Mouse (Mus musculus) kidney, adult 9 months (tissue): ENCODE data around the gene Vangl1.
"Not testable (repeated sequence)": the region's sequence is repeated elsewhere in the genome, so short reads cannot be mapped to it uniquely, and the experiment has no call there.

ENCODE experiments used
- DNase-seq: peaks from one replicate; pipeline ENCODE4 v3.0.0; 2022

The Vangl1 gene

DNA sequence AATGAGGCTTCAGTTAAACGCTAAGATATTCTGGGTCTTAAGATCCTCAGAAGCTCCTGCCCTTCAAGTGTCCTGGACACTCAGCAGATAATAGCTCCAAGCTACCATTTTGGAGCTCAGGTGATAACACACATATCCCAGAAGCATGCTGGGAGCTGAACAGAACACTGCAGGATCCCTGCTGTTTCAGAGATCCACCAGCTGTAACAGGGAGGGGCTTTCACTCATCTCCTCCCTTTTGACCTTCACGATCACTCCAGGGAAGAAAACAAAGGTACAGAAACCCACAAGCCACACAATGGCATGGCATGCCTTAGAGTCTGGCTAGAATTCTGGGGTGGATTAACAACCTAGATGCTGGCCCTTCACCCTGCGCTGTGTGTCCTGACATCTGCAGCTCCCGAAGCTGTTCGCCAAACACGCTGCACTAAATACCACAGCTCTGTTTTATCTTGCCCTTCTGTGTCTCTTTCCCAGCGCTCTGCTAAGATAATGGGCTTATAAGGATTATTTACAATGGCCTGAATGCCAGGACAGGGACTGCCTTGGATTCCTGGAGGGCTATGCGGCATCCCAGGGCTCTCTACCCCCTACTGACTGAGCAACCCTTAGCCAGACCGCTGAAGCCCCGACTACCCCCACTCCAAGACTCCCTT lies 36.8 kb downstream of the Vangl1 start:
- no peak for DNase-seq

GRCm38 (mm10) chr3:102166794-102167193 lies 37.7 kb downstream of the Vangl1 start:
- no peak for DNase-seq

DNA sequence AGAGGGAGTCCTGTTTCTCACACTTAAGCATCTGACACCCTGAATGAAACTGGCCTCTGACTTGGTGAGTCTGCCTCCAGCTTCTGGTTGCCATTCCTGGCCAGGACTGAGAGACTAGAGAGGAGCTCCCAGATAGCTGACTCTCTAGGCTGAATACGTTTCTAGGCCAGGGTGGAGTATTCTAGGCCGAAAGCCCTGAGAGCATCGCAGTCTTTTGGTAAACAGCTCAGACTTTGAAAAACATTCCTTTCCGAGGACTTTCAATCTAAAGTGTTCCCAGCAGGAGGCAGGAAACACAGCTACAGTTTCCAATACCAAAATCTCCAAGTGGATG lies 38.2 kb downstream of the Vangl1 start:
- no peak for DNase-seq

- no peak for DNase-seq
Measured at GRCm38 (mm10) chr3:102165536-102166286, 38.8 kb downstream of the Vangl1 start.

GRCm38 (mm10) chr3:102164911-102165310 lies 39.6 kb downstream of the Vangl1 start:
- no peak for DNase-seq

- not testable (repeated sequence) for DNase-seq
Measured at GRCm38 (mm10) chr3:102163861-102164260, 40.6 kb downstream of the Vangl1 start.

DNA sequence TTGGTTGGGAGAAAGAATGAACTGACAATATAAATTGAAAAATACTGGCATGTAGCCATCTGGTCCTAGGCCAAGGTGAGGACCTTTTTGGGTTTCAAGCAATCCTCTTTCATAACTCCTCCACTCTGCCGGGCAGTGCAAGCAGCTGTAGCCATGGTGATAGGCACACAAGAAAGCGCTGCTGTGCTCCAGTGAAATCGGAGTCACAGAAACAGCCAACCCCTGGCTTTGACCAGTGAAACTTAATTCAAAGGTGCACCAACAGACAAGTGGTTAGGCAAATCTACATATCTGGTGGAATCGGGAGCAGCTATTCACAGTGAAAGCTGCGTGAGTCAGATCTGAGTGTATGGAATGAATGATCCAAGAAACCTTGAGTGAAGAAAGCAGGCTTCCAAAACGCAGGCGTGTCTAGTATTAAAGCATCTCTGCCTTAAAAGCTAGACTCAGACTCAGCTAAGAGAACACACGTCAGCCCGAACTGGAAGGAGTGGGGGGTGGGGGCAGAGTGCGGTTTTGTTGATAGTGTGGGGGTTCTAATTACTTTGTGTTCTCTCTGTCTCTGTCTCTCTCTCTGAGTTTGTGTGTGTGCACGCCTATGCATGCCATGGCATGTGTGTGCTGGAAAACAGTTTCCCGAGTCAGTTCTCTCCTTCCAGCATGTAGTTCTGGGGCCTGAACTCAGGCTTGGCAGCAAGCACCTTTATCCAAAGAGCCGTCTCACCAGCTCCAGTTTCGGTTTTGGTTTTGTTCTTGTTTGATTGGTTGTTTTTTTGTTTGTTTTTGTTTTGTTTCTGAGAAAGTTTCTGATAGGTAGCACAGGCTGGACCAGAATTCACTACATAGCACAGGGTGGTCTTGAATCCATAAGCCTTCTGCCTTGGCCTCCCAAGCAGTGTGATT lies 44.8 kb downstream of the Vangl1 start:
- peak; percentile 35 for DNase-seq

DNA sequence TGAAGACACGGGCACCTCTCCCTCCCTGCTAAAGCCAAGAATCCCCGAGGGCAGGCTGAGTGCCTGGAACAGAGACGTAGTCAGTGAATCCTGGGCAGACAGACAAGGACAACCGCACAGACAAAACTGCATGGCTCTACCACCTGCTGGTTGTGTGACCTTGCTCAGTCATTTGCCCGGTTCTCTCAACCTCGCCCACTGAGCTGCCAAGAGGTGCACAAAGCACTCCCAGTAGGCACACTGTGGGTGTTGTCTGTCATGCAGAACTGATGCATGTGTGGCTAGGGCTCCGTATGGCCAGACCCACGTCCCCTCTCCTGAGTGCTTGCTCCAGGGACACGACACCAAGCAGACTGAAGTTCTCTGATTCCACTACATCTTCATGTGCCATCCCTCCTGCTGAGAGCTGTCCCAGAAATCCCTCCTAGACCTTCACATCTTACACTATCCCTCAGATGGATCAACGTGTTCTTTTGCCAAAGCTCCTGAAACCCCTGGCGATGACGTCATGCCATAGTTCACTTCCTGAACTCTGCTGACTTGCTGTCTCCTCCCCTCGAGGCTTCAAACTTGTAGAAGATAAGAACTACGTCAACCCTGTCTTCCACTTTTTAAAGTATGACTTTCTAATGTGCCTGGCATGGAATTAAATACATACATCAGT lies 45.6 kb downstream of the Vangl1 start:
- DNase-seq: peak; percentile 9

DNA sequence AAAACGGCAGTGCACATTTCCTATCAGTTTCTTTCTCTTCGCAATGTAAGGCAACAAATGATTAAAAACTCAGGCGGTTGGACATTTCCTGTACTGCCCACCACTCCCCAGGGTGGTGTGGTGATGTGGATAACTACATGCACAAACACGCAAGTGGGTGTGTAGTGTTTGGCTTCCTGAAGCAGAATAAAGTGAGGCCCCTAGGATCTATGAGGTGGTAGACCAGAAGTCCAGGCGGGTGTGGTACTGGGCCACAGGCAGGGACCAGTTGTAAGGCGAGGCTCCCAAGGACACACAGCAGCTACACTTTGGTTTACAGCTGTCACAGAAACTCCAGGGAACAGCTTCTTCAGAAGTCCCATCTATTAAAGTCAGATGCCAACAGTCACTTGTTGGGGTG lies 46.8 kb downstream of the Vangl1 start:
- no peak for DNase-seq

DNA sequence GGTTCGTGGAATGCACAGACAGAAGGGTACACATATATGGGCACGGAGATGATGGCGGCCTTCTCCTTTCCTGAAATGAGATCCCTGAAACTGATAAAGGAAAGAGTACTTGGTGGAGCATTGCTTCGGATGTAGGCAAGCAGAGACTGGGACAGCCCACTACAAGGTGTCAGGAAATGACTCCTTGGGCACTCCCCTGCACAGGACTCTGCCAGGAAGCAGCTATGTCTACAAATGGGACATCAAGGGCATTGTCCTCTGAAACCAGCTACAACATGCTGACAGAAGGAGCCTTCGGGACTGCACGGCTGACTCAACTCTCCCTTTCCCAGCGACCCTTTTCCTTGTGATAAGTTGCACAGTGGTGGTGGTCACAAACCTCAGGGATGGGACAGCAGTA lies 47.8 kb downstream of the Vangl1 start:
- no peak for DNase-seq

- DNase-seq: peak; percentile 64
Measured at GRCm38 (mm10) chr3:102154107-102154506, 50.4 kb downstream of the Vangl1 start.

DNA sequence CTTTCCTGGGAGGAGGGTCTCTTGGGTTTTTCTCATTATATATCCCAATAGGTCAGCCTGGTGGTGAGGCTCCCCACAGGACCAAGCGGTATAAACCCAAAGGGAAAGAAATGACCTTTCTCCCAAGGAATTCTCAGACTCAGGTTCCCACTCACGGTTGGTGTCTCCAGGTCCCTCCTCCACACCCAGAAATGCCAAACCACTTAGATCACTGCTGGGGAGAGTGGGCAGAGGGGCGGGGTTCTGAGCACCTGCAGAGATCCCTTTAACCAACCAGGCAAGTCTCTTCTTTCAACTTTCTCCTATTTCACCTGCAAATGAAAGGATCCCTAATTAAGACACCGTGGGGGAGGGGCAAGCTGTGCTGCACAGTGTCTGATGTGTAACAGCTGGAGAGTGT lies 51.6 kb downstream of the Vangl1 start:
- DNase-seq: peak; percentile 49

DNA sequence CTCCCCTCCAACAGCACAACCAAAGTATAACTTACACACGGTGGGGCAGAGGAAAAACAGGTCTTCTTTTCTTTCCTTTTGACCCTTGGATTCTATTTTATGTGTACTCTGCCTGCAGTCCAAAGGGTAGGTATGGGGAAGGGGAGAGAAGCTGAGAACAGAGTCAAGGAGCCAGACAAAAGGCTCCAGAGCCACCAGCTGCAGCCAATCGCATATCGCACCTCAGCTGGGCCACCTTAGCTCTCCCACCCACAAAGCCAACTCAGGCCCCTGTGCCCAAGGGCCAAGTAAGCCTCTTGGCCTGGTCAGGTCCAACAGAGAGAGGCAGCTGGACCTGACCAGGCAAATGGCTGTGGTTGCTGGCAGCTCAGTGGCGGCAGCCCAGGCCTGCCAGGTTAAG lies 52.0 kb downstream of the Vangl1 start:
- DNase-seq: peak; percentile 63

DNA sequence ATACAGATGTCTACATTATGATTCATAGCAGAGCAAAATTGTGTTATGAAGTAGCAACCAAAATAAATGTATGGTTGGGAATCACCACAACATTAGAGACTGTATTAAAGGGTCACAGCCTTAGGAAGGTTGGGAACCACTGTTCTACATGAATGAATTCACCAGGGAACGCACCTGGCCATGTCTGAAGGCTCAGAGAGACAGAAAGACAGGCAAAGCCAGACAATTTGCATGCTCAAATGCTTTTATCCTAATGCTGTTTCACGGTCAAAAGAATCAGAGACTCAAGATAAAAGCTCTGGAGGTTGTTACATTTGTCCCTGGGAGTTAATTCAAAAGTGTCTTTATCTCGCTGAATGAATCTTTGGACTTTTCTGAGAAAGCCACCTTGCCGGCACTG lies 52.6 kb downstream of the Vangl1 start:
- DNase-seq: no peak

GRCm38 (mm10) chr3:102149941-102150340 lies 54.6 kb downstream of the Vangl1 start:
- no peak for DNase-seq

- DNase-seq: no peak
Measured at GRCm38 (mm10) chr3:102147189-102147588, 57.3 kb downstream of the Vangl1 start.

GRCm38 (mm10) chr3:102146428-102146827 lies 58.1 kb downstream of the Vangl1 start:
- no peak for DNase-seq

DNA sequence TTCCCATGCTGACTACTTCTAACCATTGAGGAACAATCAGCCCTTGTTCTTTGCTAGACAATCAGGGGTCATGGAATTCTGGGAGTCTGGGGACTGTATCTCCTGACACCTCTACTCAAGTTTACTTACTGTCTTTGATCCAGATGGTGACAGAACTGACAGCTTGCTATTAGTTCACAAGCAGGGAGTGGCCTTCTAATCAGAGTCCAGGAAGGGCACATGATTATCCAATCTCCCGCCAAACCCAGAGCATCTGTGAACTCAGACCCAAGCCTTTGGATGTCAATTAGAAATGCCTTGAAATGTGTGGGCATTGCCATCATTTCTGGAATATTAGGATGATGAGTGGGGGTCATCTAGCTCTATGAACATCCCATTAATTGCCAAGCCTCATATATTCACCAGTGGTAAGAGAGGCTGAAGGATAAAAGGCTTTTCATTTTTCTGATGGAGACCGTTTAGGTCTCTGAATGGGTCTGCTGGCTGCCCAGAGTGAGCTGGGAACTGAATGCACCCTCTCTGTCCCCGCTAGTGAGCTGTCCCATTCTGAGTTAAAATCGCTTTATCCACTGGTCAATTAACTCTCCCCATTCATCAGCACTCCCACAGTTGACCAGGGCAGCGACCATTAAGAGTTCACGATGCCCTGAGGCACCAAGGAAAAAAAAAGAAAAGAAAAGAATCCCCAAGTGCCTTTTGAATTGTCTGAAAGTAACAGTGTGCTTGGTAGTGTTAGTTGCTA lies 58.7 kb downstream of the Vangl1 start:
- DNase-seq: no peak

- DNase-seq: no peak
Measured at GRCm38 (mm10) chr3:102144401-102144800, 60.1 kb downstream of the Vangl1 start.

- DNase-seq: no peak
Measured at GRCm38 (mm10) chr3:102143536-102143935, 61.0 kb downstream of the Vangl1 start.

- DNase-seq: no peak
Measured at GRCm38 (mm10) chr3:102142947-102143346, 61.5 kb downstream of the Vangl1 start.

DNA sequence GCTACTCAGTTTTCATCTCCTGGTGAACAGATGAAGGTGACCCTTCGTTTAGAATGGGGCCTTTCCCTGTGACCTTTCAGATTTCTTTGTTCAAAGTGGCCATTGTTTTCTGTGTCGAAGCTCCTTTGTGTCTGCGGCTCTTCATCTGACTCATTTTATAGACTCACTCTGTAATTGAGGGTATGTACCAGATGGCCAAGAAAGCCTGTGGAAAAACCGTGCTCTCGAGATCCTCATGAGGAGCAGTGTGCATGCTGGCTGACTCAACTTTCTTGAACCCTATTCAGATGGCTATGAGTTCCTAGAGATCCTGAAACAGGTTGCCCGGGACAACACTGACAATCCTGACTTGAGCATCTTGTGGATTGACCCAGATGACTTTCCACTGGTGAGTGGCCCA lies 62.6 kb downstream of the Vangl1 start:
- no peak for DNase-seq
